Mouse (Mus musculus) limb, embryonic 12.5 days (tissue): ENCODE results near the gene Pcnx. TPM values are rescaled to one million over a fixed set of nuclear protein-coding genes. Genes with fewer than 3 reads are reported as not detected.

Experiments used
- ATAC-seq: fragments of 200-750 bp; cut with Nextera tagmentation; 2 replicates; pipeline ENCODE4 v1.8.0; 2017; ENCODE audit warnings: low read depth, moderate TSS enrichment; ENCODE audit not compliant: insufficient number of reproducible peaks, insufficient read depth, low FRiP score, low TSS enrichment
- H3K27ac ChIP-seq: fragments of 300-500 bp; sonication (generic); 2 replicates; pipeline ENCODE4 v1.5.1; 2016; ENCODE audit warnings: mild to moderate bottlenecking, moderate library complexity
- H3K27me3 ChIP-seq: fragments of 300-500 bp; sonication (generic); 2 replicates; pipeline ENCODE4 v1.6.1; 2016; ENCODE audit warnings: mild to moderate bottlenecking, moderate library complexity
- H3K36me3 ChIP-seq: fragments of 300-500 bp; sonication (generic); 2 replicates; pipeline ENCODE4 v1.6.1; 2016; ENCODE audit warnings: mild to moderate bottlenecking, moderate library complexity
- H3K4me1 ChIP-seq: fragments of 300-500 bp; sonication (generic); replicated peaks from 2 replicates; pipeline ENCODE4 v1.6.1; 2016
- H3K4me2 ChIP-seq: fragments of 300-500 bp; sonication (generic); 2 replicates; pipeline ENCODE4 v1.6.1; 2016; ENCODE audit warnings: mild to moderate bottlenecking, moderate library complexity
- H3K4me3 ChIP-seq: fragments of 300-500 bp; sonication (generic); replicated peaks from 2 replicates; pipeline ENCODE4 v1.5.1; 2016; ENCODE audit warnings: mild to moderate bottlenecking
- H3K9ac ChIP-seq: fragments of 300-500 bp; sonication (generic); replicated peaks from 2 replicates; pipeline ENCODE4 v1.6.1; 2016; ENCODE audit warnings: mild to moderate bottlenecking, moderate library complexity
- H3K9me3 ChIP-seq: fragments of 300-500 bp; sonication (generic); 2 replicates; pipeline ENCODE4 v1.6.1; 2016; ENCODE audit warnings: mild to moderate bottlenecking, moderate library complexity
- WGBS: fragments of 180-500 bp; shearing (Covaris S2); methylation state at CpG from one replicate; pipeline ENCODE4 v1.1.7; 2016; 5-methylcytosine and 5-hydroxymethylcytosine counted together
- polyA plus RNA-seq: library from polyadenylated mRNA; unstranded; fragments of >200 nt; fragmentation: Nextera tagmentation; extraction: Ambion mirVana; gene quantifications from 2 replicates; pipeline ENCODE4 v1.2.1, GENCODE M21; 2016

Pcnx gene
- polyA plus RNA-seq, 1 experiment from 2014 or later, result 12.7 TPM

GRCm38 (mm10) chr12:81869205-81869940 lies 9.6 kb downstream of the Pcnx start:
- no peak overlapping the region for H3K4me2 ChIP-seq
- WGBS, result 78% methylated on average over 3 of the region's 3 CpGs
- ATAC-seq, result no peak

GRCm38 (mm10) chr12:81873345-81873744 lies 13.5 kb downstream of the Pcnx start:
- H3K36me3 ChIP-seq, result no peaks in the 10 kb centered on the region
- ATAC-seq, result no peak
- no peaks in the 10 kb centered on the region for H3K9me3 ChIP-seq
- no peak overlapping the region for H3K9ac ChIP-seq
- 65% methylated on average over 4 of the region's 4 CpGs for WGBS
- no peak overlapping the region for H3K4me3 ChIP-seq
- H3K27ac ChIP-seq, result no peak overlapping the region
- peaks cover 12% of the 10 kb centered on the region for H3K4me1 ChIP-seq
- no peak overlapping the region for H3K4me2 ChIP-seq
- no peaks in the 10 kb centered on the region for H3K27me3 ChIP-seq

More at GRCm38 (mm10) chr12:81869205-81869940, 9.6 kb downstream of the Pcnx start:
- Histone ChIP-seq H3K9me3 (no peaks in the 10 kb centered on the region), H3K36me3 (peaks cover 4% of the 10 kb centered on the region; the same call in 1 of the 2 replicates), H3K27me3 (no peaks in the 10 kb centered on the region), H3K4me1 (peaks cover 15% of the 10 kb centered on the region), H3K4me3 (no peak overlapping the region), H3K9ac (no peak overlapping the region), H3K27ac (no peak overlapping the region)

- no peaks in the 10 kb centered on the region for H3K27me3 ChIP-seq
- H3K36me3 ChIP-seq, result no peaks in the 10 kb centered on the region
- ATAC-seq, result no peak
- H3K4me1 ChIP-seq, result peaks cover 13% of the 10 kb centered on the region
- no peak overlapping the region for H3K9ac ChIP-seq
- H3K4me2 ChIP-seq, result no peak overlapping the region
- no peak overlapping the region for H3K4me3 ChIP-seq
- no peaks in the 10 kb centered on the region for H3K9me3 ChIP-seq
- H3K27ac ChIP-seq, result no peak overlapping the region
- 98% methylated on average over 3 of the region's 3 CpGs for WGBS
Observed at GRCm38 (mm10) chr12:81880161-81880560, 20.3 kb downstream of the Pcnx start.

- H3K27ac ChIP-seq, result no peak overlapping the region
- H3K4me2 ChIP-seq, result no peak overlapping the region
- no peaks in the 10 kb centered on the region for H3K36me3 ChIP-seq
- no peaks in the 10 kb centered on the region for H3K27me3 ChIP-seq
- no peak overlapping the region for H3K4me3 ChIP-seq
- ATAC-seq, result no peak
- WGBS, result 62% methylated on average over 11 of the region's 11 CpGs
- H3K4me1 ChIP-seq, result peaks cover 14% of the 10 kb centered on the region
- no peak overlapping the region for H3K9ac ChIP-seq
- H3K9me3 ChIP-seq, result no peaks in the 10 kb centered on the region
Observed at GRCm38 (mm10) chr12:81883255-81884106, 23.7 kb downstream of the Pcnx start.

- Histone ChIP-seq H3K4me2 (no peak overlapping the region), H3K27me3 (no peaks in the 10 kb centered on the region), H3K36me3 (no peaks in the 10 kb centered on the region), H3K4me1 (peaks cover 14% of the 10 kb centered on the region), H3K9me3 (no peaks in the 10 kb centered on the region), H3K9ac (no peak overlapping the region), H3K4me3 (no peak overlapping the region), H3K27ac (no peak overlapping the region)
- 79% methylated on average over 3 of the region's 3 CpGs for WGBS
- ATAC-seq, result no peak
Observed at GRCm38 (mm10) chr12:81884107-81884398, 24.2 kb downstream of the Pcnx start.

- ATAC-seq, result no peak
- Histone ChIP-seq H3K4me3 (no peak overlapping the region), H3K4me1 (peaks cover 14% of the 10 kb centered on the region), H3K27ac (no peak overlapping the region), H3K36me3 (no peaks in the 10 kb centered on the region), H3K27me3 (no peaks in the 10 kb centered on the region), H3K9ac (no peak overlapping the region), H3K9me3 (no peaks in the 10 kb centered on the region), H3K4me2 (no peak overlapping the region)
- 58% methylated on average over 5 of the region's 5 CpGs for WGBS
Observed at GRCm38 (mm10) chr12:81884983-81885382, 25.2 kb downstream of the Pcnx start.

GRCm38 (mm10) chr12:81885982-81886381 lies 26.2 kb downstream of the Pcnx start:
- Histone ChIP-seq H3K4me3 (no peak overlapping the region), H3K4me2 (no peak overlapping the region), H3K9ac (no peak overlapping the region), H3K9me3 (no peaks in the 10 kb centered on the region), H3K27me3 (no peaks in the 10 kb centered on the region), H3K36me3 (no peaks in the 10 kb centered on the region), H3K4me1 (peaks cover 14% of the 10 kb centered on the region), H3K27ac (no peak overlapping the region)
- ATAC-seq, result no peak
- 85% methylated on average over 4 of the region's 4 CpGs for WGBS

- Histone ChIP-seq H3K4me2 (no peak overlapping the region), H3K36me3 (peaks cover 5% of the 10 kb centered on the region; the same call in 1 of the 2 replicates), H3K9me3 (no peaks in the 10 kb centered on the region), H3K9ac (no peak overlapping the region), H3K4me3 (no peak overlapping the region), H3K27ac (no peak overlapping the region), H3K4me1 (peaks cover 9% of the 10 kb centered on the region), H3K27me3 (no peaks in the 10 kb centered on the region)
- 91% methylated on average over 5 of the region's 5 CpGs for WGBS
- ATAC-seq, result no peak
Observed at GRCm38 (mm10) chr12:81888954-81889353, 29.1 kb downstream of the Pcnx start.

GRCm38 (mm10) chr12:81891946-81892345 lies 32.1 kb downstream of the Pcnx start:
- no peaks in the 10 kb centered on the region for H3K9me3 ChIP-seq
- no peak overlapping the region for H3K4me3 ChIP-seq
- peaks cover 22% of the 10 kb centered on the region for H3K36me3 ChIP-seq
- no peak overlapping the region for H3K9ac ChIP-seq
- no peaks in the 10 kb centered on the region for H3K27me3 ChIP-seq
- ATAC-seq, result no peak
- no peak overlapping the region for H3K4me2 ChIP-seq
- WGBS, result 72% methylated on average over 1 of the region's 1 CpGs
- H3K4me1 ChIP-seq, result peaks cover 4% of the 10 kb centered on the region; the same call in 1 of the 2 replicates
- no peak overlapping the region for H3K27ac ChIP-seq

- H3K9me3 ChIP-seq, result no peaks in the 10 kb centered on the region
- H3K4me1 ChIP-seq, result peaks cover 4% of the 10 kb centered on the region; the same call in 1 of the 2 replicates
- no peak for ATAC-seq
- no peak overlapping the region for H3K9ac ChIP-seq
- H3K4me3 ChIP-seq, result no peak overlapping the region
- WGBS, result 84% methylated on average over 5 of the region's 5 CpGs
- H3K4me2 ChIP-seq, result no peak overlapping the region
- peaks cover 33% of the 10 kb centered on the region for H3K36me3 ChIP-seq
- H3K27ac ChIP-seq, result no peak overlapping the region
- no peaks in the 10 kb centered on the region for H3K27me3 ChIP-seq
Observed at GRCm38 (mm10) chr12:81894311-81894710, 34.5 kb downstream of the Pcnx start.

- no peak overlapping the region for H3K27ac ChIP-seq
- no peaks in the 10 kb centered on the region for H3K27me3 ChIP-seq
- 92% methylated on average over 6 of the region's 6 CpGs for whole genome bisulfite sequencing
- H3K4me1 ChIP-seq, result peaks cover 4% of the 10 kb centered on the region; the same call in 1 of the 2 replicates
- H3K9ac ChIP-seq, result no peak overlapping the region
- H3K36me3 ChIP-seq, result peaks cover 35% of the 10 kb centered on the region
- ATAC-seq, result no peak
- H3K4me3 ChIP-seq, result no peak overlapping the region
- H3K9me3 ChIP-seq, result no peaks in the 10 kb centered on the region
- no peak overlapping the region for H3K4me2 ChIP-seq
Observed at GRCm38 (mm10) chr12:81895986-81896385, 36.2 kb downstream of the Pcnx start.
